Comparison of ENCODE assay signal across 28 mouse cellular contexts in the genomic region with DNA sequence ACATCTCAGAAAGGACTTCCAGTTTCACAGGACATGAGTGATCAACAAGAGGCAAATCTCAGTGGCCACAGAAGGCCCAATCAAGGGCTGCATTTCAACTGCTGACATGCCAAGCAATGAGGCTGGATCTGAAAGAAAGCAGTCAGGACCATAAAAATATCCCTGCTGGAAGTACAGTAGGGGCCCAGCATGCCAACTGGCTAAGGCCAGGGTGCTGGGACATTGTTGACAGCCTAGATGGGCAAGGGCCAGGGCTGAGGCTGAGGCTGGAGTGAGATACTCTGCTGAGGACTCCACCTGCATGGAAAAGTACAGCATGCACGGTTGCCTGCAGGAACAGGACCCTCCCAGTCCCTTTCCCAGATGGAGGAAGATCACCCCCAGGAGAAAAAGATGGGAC. TPM values are rescaled to one million over a fixed set of nuclear protein-coding genes. Genes with fewer than 3 reads are reported as not detected.
DNase-seq lines count a peak whose midpoint lies in the region; ATAC-seq and TF ChIP-seq lines count a peak whose summit lies in the region.
"Had no signal": no experiment of that assay in that cellular context is flagged by ENCODE, and none has a peak within 500 bp of the region (broad histone marks: within the 10 kb centered on the region; RNA-seq: fewer than 3 reads in every experiment).

No protein-coding gene starts in this region.

- H3K4me1 ChIP-seq in heart, adult 2 months (ENCODE audit: control insufficient read depth, insufficient read depth, low read length), result peaks cover 2% of the 10 kb centered on the region; the same call in 1 of the 2 replicates
- no peaks in the 10 kb centered on the region for H3K4me1 ChIP-seq in heart, embryonic 12.5 days (replicated peaks)
- H3K4me1 ChIP-seq in intestine, embryonic 16.5 days (ENCODE audit: control insufficient read depth, insufficient read depth, low read length), result no peaks in the 10 kb centered on the region
- H3K4me1 ChIP-seq: lung, embryonic 15.5 days; megakaryocyte, embryonic 14.5 days had no signal

- TF ChIP-seq POLR2A in heart, adult 2 months (IDR thresholded peaks at IDR 0.05; ENCODE audit: insufficient read depth, low read depth, low read length), result no peak

- H3K9ac ChIP-seq in heart, adult 2 months (ENCODE audit: low read depth, low read length), result no peak overlapping the region
- no peak overlapping the region for H3K9ac ChIP-seq in heart, embryonic 12.5 days
- H3K9ac ChIP-seq in intestine, embryonic 16.5 days (ENCODE audit: low read depth, low read length), result no peak overlapping the region
- H3K9ac ChIP-seq: embryonic facial prominence, embryonic 13.5 days; forebrain, embryonic 15.5 days; hindbrain, embryonic 13.5 days; limb, embryonic 13.5 days; lung, embryonic 15.5 days had no signal

- intact Hi-C loops in heart, adult 2 months (cut with DNase I), result no loop called here
- intact Hi-C loops in heart, postnatal 10 days (cut with DNase I), result no loop called here

- no peak overlapping the region for H3K4me2 ChIP-seq in heart, embryonic 12.5 days
- no peak overlapping the region for H3K4me2 ChIP-seq in intestine, embryonic 16.5 days (ENCODE audit: low read depth, low read length)
- H3K4me2 ChIP-seq: embryonic facial prominence, embryonic 13.5 days; forebrain, embryonic 15.5 days; hindbrain, embryonic 13.5 days; limb, embryonic 13.5 days; liver, embryonic 11.5 days; lung, embryonic 15.5 days had no signal

- no peaks in the 10 kb centered on the region for H3K9me3 ChIP-seq in heart, embryonic 12.5 days (replicated peaks)
- H3K9me3 ChIP-seq in intestine, embryonic 16.5 days (ENCODE audit: control insufficient read depth, low read length), result no peaks in the 10 kb centered on the region
- H3K9me3 ChIP-seq: embryonic facial prominence, embryonic 13.5 days; forebrain, embryonic 10.5 days; forebrain, embryonic 15.5 days; hindbrain, embryonic 13.5 days; limb, embryonic 13.5 days; lung, embryonic 15.5 days; megakaryocyte, embryonic 14.5 days had no signal

- peak; percentile 61 to 76 for DNase-seq in heart, adult 2 months
- peak; percentile 59 for DNase-seq in heart, adult 8-10 months (ENCODE audit: low spot score)
- DNase-seq in heart, postnatal 10 days, result peak; percentile 81 to 83
- DNase-seq in urinary bladder, postnatal 10 days (ENCODE audit: low spot score), result no peak
- DNase-seq: adrenal gland, postnatal 25 days; B cell, adult 2 months; cerebellum, adult 11-12 months; cerebellum, postnatal 10 days; kidney, postnatal 25 days; lung, postnatal 36 days; midbrain, embryonic 14.5 days; retina, postnatal 1 day; right cerebral cortex, postnatal 14 days; thymus, postnatal 4 days had no signal

- 45% methylated on average over 1 of the region's 1 CpGs for WGBS in heart, adult 2 months
- WGBS in heart, embryonic 12.5 days, result 76% methylated on average over 1 of the region's 1 CpGs
- WGBS in intestine, embryonic 16.5 days, result 94% methylated on average over 1 of the region's 1 CpGs

- no peaks in the 10 kb centered on the region for H3K36me3 ChIP-seq in heart, adult 2 months (ENCODE audit: control insufficient read depth, insufficient read depth, low read length)
- H3K36me3 ChIP-seq in heart, embryonic 12.5 days, result no peaks in the 10 kb centered on the region
- H3K36me3 ChIP-seq in intestine, embryonic 16.5 days (ENCODE audit: control insufficient read depth, insufficient read depth, low read length), result no peaks in the 10 kb centered on the region
- H3K36me3 ChIP-seq: embryonic facial prominence, embryonic 13.5 days; forebrain, embryonic 10.5 days; forebrain, embryonic 15.5 days; hindbrain, embryonic 13.5 days; limb, embryonic 13.5 days; lung, embryonic 15.5 days had no signal

- no peak overlapping the region for H3K4me3 ChIP-seq in heart, adult 2 months
- H3K4me3 ChIP-seq in heart, embryonic 12.5 days, result no peak overlapping the region
- no peak overlapping the region for H3K4me3 ChIP-seq in intestine, embryonic 16.5 days (ENCODE audit: low read length)
- H3K4me3 ChIP-seq: embryonic facial prominence, embryonic 13.5 days; forebrain, embryonic 10.5 days; forebrain, embryonic 15.5 days; hindbrain, embryonic 13.5 days; left cerebral cortex, adult 2 months; limb, embryonic 13.5 days; lung, embryonic 15.5 days; megakaryocyte, embryonic 14.5 days had no signal

- H3K79me2 ChIP-seq in heart, adult 2 months (replicated peaks; ENCODE audit: control insufficient read depth, insufficient read depth, low read length), result no peaks in the 10 kb centered on the region

- ATAC-seq in heart, embryonic 12.5 days (ENCODE audit: insufficient number of reproducible peaks, low FRiP score), result no peak
- no peak for ATAC-seq in intestine, embryonic 16.5 days
- ATAC-seq: forebrain, embryonic 15.5 days; intestine, postnatal 0 days had no signal

- H3K27ac ChIP-seq in heart, adult 2 months, result no peak overlapping the region
- no peak overlapping the region for H3K27ac ChIP-seq in heart, embryonic 12.5 days (ENCODE audit: poor library complexity, severe bottlenecking)
- H3K27ac ChIP-seq in intestine, embryonic 16.5 days (ENCODE audit: low read length), result no peak overlapping the region
- H3K27ac ChIP-seq: embryonic facial prominence, embryonic 13.5 days; forebrain, embryonic 10.5 days; forebrain, embryonic 15.5 days; hindbrain, embryonic 13.5 days; left cerebral cortex, adult 2 months; limb, embryonic 13.5 days; lung, embryonic 15.5 days had no signal

- TF ChIP-seq CTCF in heart, adult 2 months (IDR thresholded peaks at IDR 0.05), result no peak

- H3K27me3 ChIP-seq in heart, adult 2 months (ENCODE audit: control insufficient read depth, insufficient read depth, low read length), result no peaks in the 10 kb centered on the region
- 0 out of 2 replicates have a peak, but pooled peaks cover 17% of the 10 kb centered on the region for H3K27me3 ChIP-seq in heart, embryonic 12.5 days (replicated peaks)
- no peaks in the 10 kb centered on the region for H3K27me3 ChIP-seq in intestine, embryonic 16.5 days (replicated peaks; ENCODE audit: control insufficient read depth, insufficient read depth, low read length)
- H3K27me3 ChIP-seq: embryonic facial prominence, embryonic 13.5 days; forebrain, embryonic 15.5 days; hindbrain, embryonic 13.5 days; lung, embryonic 15.5 days had no signal

- TF ChIP-seq EP300 in heart, adult 2 months (IDR thresholded peaks at IDR 0.05; ENCODE audit: insufficient read depth, low read depth, low read length), result peak; percentile 54; the same call in 1 of the 2 replicates

RNA-seq across cellular contexts. Expression of a gene that starts 42.0 kb away (rescaled TPM):
- total RNA-seq in heart, adult 2 months (2021), result 10 to 100 TPM in 1 of 2 experiments, 1 to 10 TPM in 1; 9.8 to 18.6 TPM
- polyA plus RNA-seq in heart, adult 2 months (2012; rRNA removed), result 4.9 and 8.8 TPM in 2 replicates
- 0.24 TPM in 1 of 2 replicates, not detected in the other for polyA plus RNA-seq in heart, embryonic 12.5 days (2016; fragmentation: Nextera tagmentation; extraction: Ambion mirVana)
- total RNA-seq in heart, adult 8-10 months (2022), result 10 to 100 TPM; 34.6 to 53.0 (median 42.7) TPM
- 1 to 10 TPM; 1.4 to 1.5 TPM for total RNA-seq in heart, postnatal 10 days (2021)
- polyA plus RNA-seq in intestine, embryonic 16.5 days (2015; fragmentation: Nextera tagmentation; extraction: Ambion mirVana), result 1.1 and 1.3 TPM in 2 replicates
- total RNA-seq: common myeloid progenitor, adult 5-6 weeks; monocyte, adult 5-6 weeks had no signal

Comparison
In these comparisons a context has a peak if more than half of its experiments do, and no peak if none do; other contexts are left out.
1. RNA of a gene that starts 42.0 kb away (total RNA-seq): 34.6 to 53.0 TPM in heart, adult 8-10 months and 9.8 to 18.6 TPM in heart, adult 2 months; 1.4 to 1.5 TPM in heart, postnatal 10 days; every median in the first group is over 4 times any median in the second.